Mouse (Mus musculus): ENCODE data around the gene Klhl40. TPM values are rescaled to one million over a fixed set of nuclear protein-coding genes. Genes with fewer than 3 reads are reported as not detected.

Gene Klhl40
- polyA plus RNA-seq, 1 experiment from 2014 or later, result 0.13 TPM

GRCm38 (mm10) chr9:121784801-121785200, 7.4 kb downstream of the Klhl40 start:
- Histone ChIP-seq H3K9ac (no peak overlapping the region), H3K9me3 (replicated peaks) (no peaks in the 10 kb centered on the region), H3K27me3 (peaks cover 6% of the 10 kb centered on the region), H3K27ac (no peak overlapping the region), H3K4me1 (peaks cover 4% of the 10 kb centered on the region; the same call in 1 of the 2 replicates), H3K4me2 (no peak overlapping the region), H3K4me3 (no peak overlapping the region), H3K36me3 (ENCODE audit: poor library complexity, severe bottlenecking) (no peaks in the 10 kb centered on the region)
- 90% methylated on average over 12 of the region's 12 CpGs for WGBS
- no peak for ATAC-seq

GRCm38 (mm10) chr9:121785261-121785660, 7.9 kb downstream of the Klhl40 start:
- Histone ChIP-seq H3K27me3 (0 out of 2 replicates have a peak, but pooled peaks cover 3% of the 10 kb centered on the region), H3K9me3 (replicated peaks) (no peaks in the 10 kb centered on the region), H3K4me3 (no peak overlapping the region), H3K4me2 (no peak overlapping the region), H3K4me1 (peaks cover 4% of the 10 kb centered on the region; the same call in 1 of the 2 replicates), H3K27ac (no peak overlapping the region), H3K36me3 (ENCODE audit: poor library complexity, severe bottlenecking) (no peaks in the 10 kb centered on the region), H3K9ac (no peak overlapping the region)
- ATAC-seq, result no peak
- WGBS, result 82% methylated on average over 8 of the region's 8 CpGs

- Histone ChIP-seq H3K4me2 (no peak overlapping the region), H3K9ac (no peak overlapping the region), H3K36me3 (ENCODE audit: poor library complexity, severe bottlenecking) (no peaks in the 10 kb centered on the region), H3K4me1 (peaks cover 4% of the 10 kb centered on the region; the same call in 1 of the 2 replicates), H3K27me3 (no peaks in the 10 kb centered on the region), H3K27ac (no peak overlapping the region), H3K9me3 (replicated peaks) (no peaks in the 10 kb centered on the region), H3K4me3 (no peak overlapping the region)
- ATAC-seq, result no peak
- WGBS, result 78% methylated on average over 2 of the region's 2 CpGs
Observed at GRCm38 (mm10) chr9:121786359-121786758, 9.0 kb downstream of the Klhl40 start.

- Histone ChIP-seq H3K9me3 (replicated peaks) (no peaks in the 10 kb centered on the region), H3K4me1 (peaks cover 13% of the 10 kb centered on the region), H3K4me2 (no peak overlapping the region), H3K27me3 (0 out of 2 replicates have a peak, but pooled peaks cover 3% of the 10 kb centered on the region), H3K27ac (no peak overlapping the region), H3K36me3 (ENCODE audit: poor library complexity, severe bottlenecking) (no peaks in the 10 kb centered on the region), H3K9ac (no peak overlapping the region), H3K4me3 (no peak overlapping the region)
- no peak for ATAC-seq
- WGBS, result 11% methylated on average over 5 of the region's 5 CpGs
Observed at GRCm38 (mm10) chr9:121791206-121791605, 13.8 kb downstream of the Klhl40 start.

- Histone ChIP-seq H3K27me3 (0 out of 2 replicates have a peak, but pooled peaks cover 3% of the 10 kb centered on the region), H3K9me3 (replicated peaks) (no peaks in the 10 kb centered on the region), H3K27ac (no peak within 1 kb of the TSS), H3K36me3 (ENCODE audit: poor library complexity, severe bottlenecking) (no peaks in the 10 kb centered on the region), H3K4me1 (peaks cover 13% of the 10 kb centered on the region), H3K4me3 (no peak within 1 kb of the TSS), H3K4me2 (no peak within 1 kb of the TSS), H3K9ac (no peak within 1 kb of the TSS)
- no peak for ATAC-seq
- WGBS, result 42% methylated on average over 24 of the region's 24 CpGs
Observed at GRCm38 (mm10) chr9:121791757-121792521, 14.5 kb downstream of the Klhl40 start, which contains the start of gene Hhatl. Gene Hhatl (minus strand): TSS chr9:121792507.

- no peak overlapping the region for H3K4me3 ChIP-seq
- H3K27me3 ChIP-seq, result 0 out of 2 replicates have a peak, but pooled peaks cover 3% of the 10 kb centered on the region
- ATAC-seq, result no peak
- no peak overlapping the region for H3K9ac ChIP-seq
- H3K9me3 ChIP-seq (replicated peaks), result no peaks in the 10 kb centered on the region
- WGBS, result 47% methylated on average over 1 of the region's 1 CpGs
- H3K27ac ChIP-seq, result no peak overlapping the region
- no peak overlapping the region for H3K4me2 ChIP-seq
- no peaks in the 10 kb centered on the region for H3K36me3 ChIP-seq (ENCODE audit: poor library complexity, severe bottlenecking)
- H3K4me1 ChIP-seq, result peaks cover 8% of the 10 kb centered on the region
Observed at GRCm38 (mm10) chr9:121794972-121795539, 17.6 kb downstream of the Klhl40 start.

- Histone ChIP-seq H3K27ac (no peak overlapping the region), H3K4me1 (peaks cover 18% of the 10 kb centered on the region), H3K9ac (no peak overlapping the region), H3K4me2 (no peak overlapping the region), H3K9me3 (replicated peaks) (no peaks in the 10 kb centered on the region), H3K4me3 (no peak overlapping the region), H3K27me3 (no peaks in the 10 kb centered on the region), H3K36me3 (ENCODE audit: poor library complexity, severe bottlenecking) (no peaks in the 10 kb centered on the region)
- WGBS, result 15% methylated on average over 12 of the region's 12 CpGs
- ATAC-seq, result no peak
Observed at GRCm38 (mm10) chr9:121797722-121798121, 20.3 kb downstream of the Klhl40 start.

GRCm38 (mm10) chr9:121798887-121799520, 21.6 kb downstream of the Klhl40 start:
- ATAC-seq, result no peak
- 43% methylated on average over 5 of the region's 6 CpGs for WGBS
- H3K27ac ChIP-seq, result no peak overlapping the region

GRCm38 (mm10) chr9:121802747-121803146, 25.3 kb downstream of the Klhl40 start:
- Histone ChIP-seq H3K27ac (no peak overlapping the region), H3K9me3 (replicated peaks) (no peaks in the 10 kb centered on the region), H3K4me1 (peaks cover 12% of the 10 kb centered on the region), H3K36me3 (ENCODE audit: poor library complexity, severe bottlenecking) (no peaks in the 10 kb centered on the region), H3K27me3 (no peaks in the 10 kb centered on the region), H3K4me3 (no peak overlapping the region), H3K4me2 (no peak overlapping the region), H3K9ac (no peak overlapping the region)
- no peak for ATAC-seq
- 87% methylated on average over 7 of the region's 7 CpGs for WGBS

More at GRCm38 (mm10) chr9:121798887-121799520, 21.6 kb downstream of the Klhl40 start:
- Histone ChIP-seq H3K9me3 (replicated peaks) (no peaks in the 10 kb centered on the region), H3K36me3 (ENCODE audit: poor library complexity, severe bottlenecking) (no peaks in the 10 kb centered on the region), H3K4me3 (no peak overlapping the region), H3K27me3 (no peaks in the 10 kb centered on the region), H3K4me2 (no peak overlapping the region), H3K4me1 (peaks cover 18% of the 10 kb centered on the region), H3K9ac (no peak overlapping the region)

GRCm38 (mm10) chr9:121807546-121807945, 30.1 kb downstream of the Klhl40 start:
- Histone ChIP-seq H3K4me1 (peaks cover 38% of the 10 kb centered on the region), H3K9me3 (replicated peaks) (no peaks in the 10 kb centered on the region), H3K4me3 (no peak overlapping the region), H3K27me3 (no peaks in the 10 kb centered on the region), H3K36me3 (ENCODE audit: poor library complexity, severe bottlenecking) (no peaks in the 10 kb centered on the region), H3K27ac (no peak overlapping the region), H3K4me2 (no peak overlapping the region), H3K9ac (no peak overlapping the region)
- WGBS, result 51% methylated on average over 1 of the region's 1 CpGs
- no peak for ATAC-seq

- Histone ChIP-seq H3K27ac (no peak overlapping the region), H3K27me3 (no peaks in the 10 kb centered on the region), H3K4me1 (peaks cover 38% of the 10 kb centered on the region), H3K36me3 (ENCODE audit: poor library complexity, severe bottlenecking) (no peaks in the 10 kb centered on the region), H3K9me3 (replicated peaks) (no peaks in the 10 kb centered on the region), H3K4me2 (no peak overlapping the region), H3K9ac (no peak overlapping the region), H3K4me3 (no peak overlapping the region)
- 63% methylated on average over 7 of the region's 7 CpGs for WGBS
- no peak for ATAC-seq
Observed at GRCm38 (mm10) chr9:121807947-121808346, 30.5 kb downstream of the Klhl40 start.

GRCm38 (mm10) chr9:121808511-121808910, 31.1 kb downstream of the Klhl40 start:
- no peak for ATAC-seq
- H3K9ac ChIP-seq, result no peak overlapping the region
- peaks cover 38% of the 10 kb centered on the region for H3K4me1 ChIP-seq
- no peak overlapping the region for H3K4me3 ChIP-seq
- H3K36me3 ChIP-seq (ENCODE audit: poor library complexity, severe bottlenecking), result no peaks in the 10 kb centered on the region
- H3K9me3 ChIP-seq (replicated peaks), result no peaks in the 10 kb centered on the region
- 52% methylated on average over 3 of the region's 3 CpGs for whole genome bisulfite sequencing
- H3K27ac ChIP-seq, result no peak overlapping the region
- H3K4me2 ChIP-seq, result no peak overlapping the region
- H3K27me3 ChIP-seq, result no peaks in the 10 kb centered on the region
